Mouse (Mus musculus): ENCODE data around the gene Tmem14a. TPM values are rescaled to one million over a fixed set of nuclear protein-coding genes. Genes with fewer than 3 reads are reported as not detected.
"Not testable (repeated sequence)": the region's sequence is repeated elsewhere in the genome, so short reads cannot be mapped to it uniquely, and the experiment has no call there.

Gene Tmem14a
- total RNA-seq, 2 experiments from 2014 or later, result 0.97 to 1.3 TPM

DNA sequence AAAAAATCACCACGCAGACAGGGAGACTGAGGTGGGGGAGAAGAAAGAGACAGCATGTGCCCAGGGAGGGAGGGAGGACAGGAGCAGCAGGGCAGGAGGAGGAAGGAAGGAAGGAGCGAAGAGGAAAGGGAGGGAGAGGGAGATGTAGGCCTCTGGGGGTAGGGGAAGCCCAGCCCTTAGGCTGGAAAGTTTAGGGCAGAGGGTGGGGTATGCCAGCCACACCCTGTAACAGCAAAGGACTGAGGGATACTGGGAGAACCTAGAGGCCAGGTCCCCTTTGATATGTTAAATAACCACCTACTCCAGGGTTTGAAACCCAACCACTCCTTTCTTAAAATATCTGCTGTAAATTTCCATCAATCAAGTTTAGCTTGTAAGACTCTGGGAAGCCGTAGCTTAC is 38.0 kb downstream of the Tmem14a start:
- Histone ChIP-seq H3K27ac (no peak overlapping the region), H3K4me3 (no peak overlapping the region)
- intact Hi-C loops (cut with DNase I), result no loop called here
- DNase-seq, result no peak
- no peak for TF ChIP-seq CTCF (IDR thresholded peaks at IDR 0.05)

GRCm38 (mm10) chr1:21256871-21257270 is 38.5 kb downstream of the Tmem14a start:
- intact Hi-C loops (cut with DNase I), result no loop called here
- DNase-seq, result no peak
- no peak overlapping the region for H3K4me3 ChIP-seq
- H3K27ac ChIP-seq, result no peak overlapping the region
- no peak for TF ChIP-seq CTCF (IDR thresholded peaks at IDR 0.05)

DNA sequence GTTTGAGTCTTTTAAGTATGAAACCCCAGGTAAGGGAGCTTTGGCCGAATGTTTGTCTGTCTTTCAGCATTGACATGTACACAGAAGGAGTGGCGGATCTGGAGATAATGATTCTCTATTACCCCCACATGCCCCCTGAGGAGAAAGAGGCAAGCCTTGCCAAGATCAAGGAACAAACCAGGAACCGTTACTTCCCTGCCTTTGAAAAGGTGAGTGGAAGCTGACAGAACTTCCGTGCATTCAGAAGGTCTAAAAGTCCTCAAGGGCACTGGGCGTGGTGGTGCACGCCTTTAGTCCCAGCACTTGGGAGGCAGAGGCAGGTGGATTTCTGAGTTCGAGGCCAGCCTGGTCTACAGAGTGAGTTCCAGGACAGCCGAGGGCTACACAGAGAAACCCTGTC is 41.6 kb downstream of the Tmem14a start:
- H3K4me3 ChIP-seq; intact Hi-C loops (cut with DNase I); DNase-seq; H3K27ac ChIP-seq: not testable (repeated sequence)

DNA sequence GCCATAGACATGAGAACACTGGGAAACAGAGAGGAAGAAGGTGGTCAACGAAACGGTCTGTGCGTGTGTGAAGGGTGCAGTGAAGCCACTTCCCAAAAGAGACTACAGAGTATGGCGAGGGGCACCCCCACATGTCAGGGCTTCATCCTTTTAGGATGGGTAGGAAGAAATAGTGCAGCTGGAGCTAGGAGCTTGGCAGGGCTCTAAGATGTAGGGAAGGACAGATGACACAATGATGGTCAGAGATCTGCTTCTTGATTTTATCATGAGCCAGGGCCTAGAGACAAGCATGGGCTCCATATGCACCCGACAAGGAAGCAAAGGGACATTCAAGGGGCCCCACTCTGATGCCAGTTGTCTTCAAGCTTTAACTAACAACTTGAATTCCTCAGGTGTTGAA is 44.0 kb downstream of the Tmem14a start:
- no peak for DNase-seq
- intact Hi-C loops (cut with DNase I), result no loop called here
- Histone ChIP-seq H3K4me3 (no peak overlapping the region), H3K27ac (no peak overlapping the region)
- no peak for TF ChIP-seq CTCF (IDR thresholded peaks at IDR 0.05)

GRCm38 (mm10) chr1:21263986-21264385 is 45.6 kb downstream of the Tmem14a start:
- intact Hi-C loops (cut with DNase I), result no loop called here
- no peak for DNase-seq
- Histone ChIP-seq H3K27ac (no peak overlapping the region), H3K4me3 (no peak overlapping the region)
- TF ChIP-seq CTCF (IDR thresholded peaks at IDR 0.05), result no peak

DNA sequence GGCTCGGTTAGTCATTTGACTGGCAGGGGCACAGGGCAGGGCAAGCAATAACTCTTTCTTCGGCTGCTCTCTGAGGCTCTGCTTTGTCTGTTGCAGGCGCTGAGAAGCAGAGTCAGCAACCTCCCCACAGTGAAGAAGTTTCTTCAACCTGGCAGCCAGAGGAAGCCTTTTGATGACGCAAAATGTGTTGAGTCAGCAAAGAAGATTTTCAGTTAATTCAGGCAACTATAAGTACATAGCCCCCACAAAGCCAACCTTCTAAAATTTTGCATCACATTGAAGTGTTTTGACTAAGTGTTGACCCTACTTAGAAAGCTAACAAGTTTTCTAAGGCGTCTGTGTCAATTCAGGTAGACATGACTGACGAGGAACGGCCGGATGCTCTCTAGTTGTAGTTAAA is 46.4 kb downstream of the Tmem14a start:
- intact Hi-C loops (cut with DNase I), result no loop called here
- Histone ChIP-seq H3K4me3 (no peak overlapping the region), H3K27ac (no peak overlapping the region)
- TF ChIP-seq CTCF (IDR thresholded peaks at IDR 0.05), result no peak
- DNase-seq, result no peak

DNA sequence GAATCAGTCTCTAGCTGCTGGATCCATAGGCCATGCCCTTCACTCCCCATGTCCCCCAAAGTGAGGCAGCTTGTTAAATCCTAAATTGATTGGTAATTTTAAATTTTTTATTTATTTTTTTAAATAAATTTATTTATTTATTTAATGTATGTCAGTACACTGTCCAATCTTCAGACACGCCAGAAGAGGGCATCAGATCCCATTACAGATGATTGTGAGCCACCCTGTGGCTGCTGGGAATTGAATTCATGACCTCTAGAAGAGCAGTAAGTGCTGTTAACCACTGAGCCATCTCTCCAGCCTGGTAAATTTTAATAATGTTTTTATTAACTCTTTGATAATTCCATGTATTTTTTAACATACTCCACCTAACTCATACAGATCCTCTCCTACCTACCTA is 48.4 kb downstream of the Tmem14a start:
- no peak for DNase-seq
- H3K27ac ChIP-seq, result no peak overlapping the region
- intact Hi-C loops (cut with DNase I), result no loop called here

GRCm38 (mm10) chr1:21267466-21267865 is 49.1 kb downstream of the Tmem14a start:
- H3K27ac ChIP-seq; intact Hi-C loops (cut with DNase I): not testable (repeated sequence)

More for the DNA sequence above, 48.4 kb downstream of the Tmem14a start:
- TF ChIP-seq CTCF (IDR thresholded peaks at IDR 0.05), result no peak
- H3K4me3 ChIP-seq, result no peak overlapping the region

GRCm38 (mm10) chr1:21271343-21272055 is 53.1 kb downstream of the Tmem14a start:
- peak; percentile 71 for TF ChIP-seq CTCF (IDR thresholded peaks at IDR 0.05)
- Histone ChIP-seq H3K27ac (peak overlapping the region; percentile 58; the same call in 1 of the 2 replicates), H3K4me3 (peak overlapping the region; percentile 61)
- peak; percentile 85 for DNase-seq
- intact Hi-C loops (cut with DNase I), result loop anchor here (1.0 to 10.0 kb wide), 4 partner anchors 53 to 993 kb away; partner anchors contain the start of gene Tmem14a

More at GRCm38 (mm10) chr1:21267466-21267865, 49.1 kb downstream of the Tmem14a start:
- H3K4me3 ChIP-seq, DNase-seq: not testable (repeated sequence)

DNA sequence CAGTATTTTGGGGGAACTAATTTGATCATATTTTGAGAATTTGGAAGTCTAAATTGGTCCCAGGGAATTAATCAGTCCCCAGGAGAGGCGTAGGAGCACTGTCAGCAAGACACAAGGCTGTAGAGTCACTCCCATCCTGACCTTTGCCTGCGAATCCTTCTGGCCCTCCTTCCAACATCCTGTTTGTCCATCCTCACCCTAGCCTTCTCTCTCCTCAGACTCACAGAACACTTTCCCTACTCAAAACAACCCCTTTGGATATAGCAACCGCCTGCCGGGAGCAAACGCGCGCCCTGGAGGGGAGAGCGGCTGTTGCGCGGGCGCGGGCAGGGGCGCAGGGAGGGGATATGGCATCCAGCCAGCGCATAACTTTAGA is 53.7 kb downstream of the Tmem14a start:
- peak overlapping the region; percentile 58; the same call in 1 of the 2 replicates for H3K27ac ChIP-seq
- intact Hi-C loops (cut with DNase I), result loop anchor here (10.0 kb wide), 2 partner anchors 337 to 993 kb away; no protein-coding TSS in a partner anchor
- TF ChIP-seq CTCF (IDR thresholded peaks at IDR 0.05), result no peak
- peak overlapping the region; percentile 61 for H3K4me3 ChIP-seq
- peak; percentile 32 for DNase-seq

DNA sequence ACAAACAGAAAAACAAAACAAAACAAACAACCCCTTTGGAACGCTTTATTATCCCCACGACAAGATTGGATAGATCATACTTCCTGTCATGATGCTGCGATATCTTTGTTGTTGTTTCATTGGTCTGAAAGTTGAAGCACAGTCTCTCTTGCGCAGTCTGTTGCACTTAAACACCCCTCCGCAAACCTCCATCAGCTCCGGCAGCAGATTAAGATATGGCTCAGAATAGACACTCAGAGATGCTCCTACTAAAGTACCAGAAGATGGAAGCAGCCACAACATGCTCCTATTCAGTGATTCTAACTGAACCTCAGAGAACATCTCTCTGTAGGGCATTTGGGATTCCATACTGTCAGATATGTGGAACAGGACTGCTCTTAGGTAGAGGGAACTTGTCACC is 54.7 kb downstream of the Tmem14a start:
- Histone ChIP-seq H3K4me3 (no peak overlapping the region), H3K27ac (no peak overlapping the region)
- intact Hi-C loops (cut with DNase I), result loop anchor here (10.0 kb wide), 2 partner anchors 338 to 992 kb away; no protein-coding TSS in a partner anchor
- no peak for TF ChIP-seq CTCF (IDR thresholded peaks at IDR 0.05)
- no peak for DNase-seq

DNA sequence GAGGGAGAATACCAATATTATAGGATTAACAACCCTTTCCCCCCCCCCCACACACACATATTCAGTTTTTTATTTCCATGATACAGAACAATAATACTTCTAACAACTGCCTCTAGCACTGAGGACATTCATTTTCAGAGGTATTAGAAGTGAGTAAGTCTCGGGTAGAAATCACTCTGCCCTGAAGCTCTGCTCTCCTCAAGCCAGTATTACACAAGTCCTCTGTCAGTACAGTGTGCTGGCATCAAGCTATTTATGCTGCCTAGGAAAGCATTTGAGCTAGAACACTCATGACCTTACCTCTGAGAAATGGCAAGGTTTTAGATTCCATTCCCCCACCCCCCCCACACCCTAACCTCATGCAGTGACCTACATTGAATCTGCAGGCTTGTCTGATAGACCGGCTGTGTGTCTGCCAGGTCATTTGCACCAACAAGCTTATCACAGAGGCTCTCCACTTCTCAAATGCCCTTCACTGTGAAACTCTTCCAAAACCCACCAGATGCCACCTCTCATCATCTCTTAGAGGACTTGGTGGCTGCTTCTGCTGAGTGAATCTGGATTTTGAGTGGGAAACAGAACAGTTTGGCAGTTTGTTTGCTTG is 56.2 kb downstream of the Tmem14a start:
- Histone ChIP-seq H3K4me3 (no peak overlapping the region), H3K27ac (no peak overlapping the region)
- intact Hi-C loops (cut with DNase I), result loop anchor here (10.0 kb wide), 2 partner anchors 340 to 990 kb away; no protein-coding TSS in a partner anchor
- DNase-seq, result no peak
- no peak for TF ChIP-seq CTCF (IDR thresholded peaks at IDR 0.05)

GRCm38 (mm10) chr1:21275366-21275765 is 57.0 kb downstream of the Tmem14a start:
- intact Hi-C loops (cut with DNase I), result loop anchor here (10.0 kb wide), 2 partner anchors 341 to 989 kb away; no protein-coding TSS in a partner anchor
- H3K27ac ChIP-seq, DNase-seq, H3K4me3 ChIP-seq: not testable (repeated sequence)

DNA sequence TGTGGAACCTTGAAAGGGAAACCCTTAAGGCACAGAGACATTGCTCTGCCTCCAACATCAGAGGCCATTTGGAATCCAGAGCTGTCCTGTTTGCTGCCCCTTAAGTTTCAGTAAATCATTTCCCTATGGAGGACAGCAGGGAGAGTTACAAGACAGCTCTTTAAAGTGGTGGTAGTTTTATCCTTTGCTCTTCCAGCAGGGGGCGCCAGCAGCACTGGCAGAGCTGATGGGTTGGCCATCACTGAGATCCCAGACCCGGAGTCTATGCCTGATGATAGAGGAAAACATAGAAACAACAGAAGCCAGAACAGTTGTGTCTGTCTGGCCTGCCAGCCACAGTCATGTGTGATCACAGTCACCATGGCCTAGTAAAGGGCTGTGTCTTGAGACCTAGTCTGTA is 57.8 kb downstream of the Tmem14a start:
- not testable (repeated sequence) for H3K4me3 ChIP-seq, DNase-seq, H3K27ac ChIP-seq
- intact Hi-C loops (cut with DNase I), result loop anchor here (10.0 kb wide), 2 partner anchors 341 to 989 kb away; no protein-coding TSS in a partner anchor

Other genes starting within 250 kb of the Tmem14a start
- 1 to 10 TPM; 2.6 to 3.4 TPM for gene Tram2, start 139.3 kb upstream of the Tmem14a start, total RNA-seq (2021)
- gene Gsta3, start 22.0 kb downstream of the Tmem14a start, total RNA-seq (2021), result under 1 TPM; 0.46 to 0.47 TPM
- gene Khdc1a, start 131.1 kb downstream of the Tmem14a start, total RNA-seq (2021), result not detected
- not detected for gene Khdc1c, start 149.8 kb downstream of the Tmem14a start, total RNA-seq (2021)
- not detected for gene Khdc1b, start 165.0 kb downstream of the Tmem14a start, total RNA-seq (2021)

Measured in gastrocnemius, adult 2 months (tissue).